Mouse (Mus musculus) lung, embryonic 14.5 days (tissue): ENCODE results near the gene Phf21a. TPM values are rescaled to one million over a fixed set of nuclear protein-coding genes. Genes with fewer than 3 reads are reported as not detected.
A peak's percentile ranks its signal among the peaks of the same experiment; 100 is the strongest.

ENCODE experiments used
- ATAC-seq: fragments of 200-750 bp; cut with Nextera tagmentation; 2 replicates; pipeline ENCODE4 v1.8.0; 2017; ENCODE audit warnings: mild to moderate bottlenecking, moderate TSS enrichment, moderate library complexity; ENCODE audit not compliant: insufficient read depth
- DNase-seq: peaks from one replicate; pipeline ENCODE4 v3.0.0-alpha.2; 2015
- H3K27ac ChIP-seq: fragments of 300-500 bp; sonication (generic); 2 replicates; pipeline ENCODE4 v1.5.1; 2014; ENCODE audit warnings: low read depth, mild to moderate bottlenecking, moderate library complexity
- H3K27me3 ChIP-seq: fragments of 300-500 bp; sonication (generic); 2 replicates; pipeline ENCODE4 v1.6.1; 2014; ENCODE audit warnings: low read length, control low read depth; ENCODE audit not compliant: insufficient read depth
- H3K36me3 ChIP-seq: fragments of 300-500 bp; sonication (generic); 2 replicates; pipeline ENCODE4 v1.6.1; 2014; ENCODE audit warnings: control low read depth; ENCODE audit not compliant: insufficient read depth
- H3K4me1 ChIP-seq: fragments of 300-500 bp; sonication (generic); 2 replicates; pipeline ENCODE4 v1.6.1; 2014; ENCODE audit warnings: antibody characterized with exemption, control low read depth; ENCODE audit not compliant: insufficient read depth
- H3K4me2 ChIP-seq: fragments of 300-500 bp; sonication (generic); 2 replicates; pipeline ENCODE4 v1.6.1; 2014; ENCODE audit warnings: mild to moderate bottlenecking
- H3K4me3 ChIP-seq: fragments of 300-500 bp; sonication (generic); 2 replicates; pipeline ENCODE4 v1.5.1; 2014; ENCODE audit warnings: low read depth, low read length
- H3K9ac ChIP-seq: fragments of 300-500 bp; sonication (generic); 2 replicates; pipeline ENCODE4 v1.6.1; 2014
- H3K9me3 ChIP-seq: fragments of 300-500 bp; sonication (generic); 2 replicates; pipeline ENCODE4 v1.6.1; 2016; ENCODE audit warnings: low read depth, low read length, control low read depth
- CTCF ChIP-seq: IDR thresholded peaks from 2 replicates; pipeline ENCODE4 v1.5.1; 2016; ENCODE audit warnings: antibody characterized with exemption, low read depth
- WGBS: fragments of 180-500 bp; shearing (Covaris S2); extraction: QIAGEN DNeasy Blood & Tissue Kit; methylation state at CpG from one replicate; pipeline ENCODE4 v1.1.7; 2014; 5-methylcytosine and 5-hydroxymethylcytosine counted together
- polyA plus RNA-seq: library from polyadenylated mRNA; unstranded; fragments of >200 nt; fragmentation: Nextera tagmentation; extraction: Ambion mirVana; gene quantifications from 2 replicates; pipeline ENCODE4 v1.2.1, GENCODE M21; 2014

Phf21a gene
- polyA plus RNA-seq, 1 experiment from 2014 or later: 26.1 TPM

GRCm38 (mm10) chr2:92253777-92254176 is 160.9 kb downstream of the Phf21a start:
- no peaks in the 10 kb centered on the region for H3K4me1 ChIP-seq
- ATAC-seq: no peak
- no peak for DNase-seq
- no peak overlapping the region for H3K4me2 ChIP-seq
- H3K4me3 ChIP-seq: no peak overlapping the region
- H3K27me3 ChIP-seq: no peaks in the 10 kb centered on the region
- no peak overlapping the region for H3K9ac ChIP-seq
- WGBS: 73% methylated on average over 5 of the region's 5 CpGs
- TF ChIP-seq CTCF: no peak
- H3K27ac ChIP-seq: no peak overlapping the region
- no peaks in the 10 kb centered on the region for H3K9me3 ChIP-seq
- peaks cover 16% of the 10 kb centered on the region; the same call in 1 of the 2 replicates for H3K36me3 ChIP-seq

- 43% methylated on average over 7 of the region's 7 CpGs for WGBS
- no peak overlapping the region for H3K9ac ChIP-seq
- H3K4me2 ChIP-seq: no peak overlapping the region
- no peaks in the 10 kb centered on the region for H3K9me3 ChIP-seq
- H3K27ac ChIP-seq: no peak overlapping the region
- no peak for ATAC-seq
- H3K4me1 ChIP-seq: no peaks in the 10 kb centered on the region
- TF ChIP-seq CTCF: no peak
- H3K36me3 ChIP-seq: peaks cover 16% of the 10 kb centered on the region; the same call in 1 of the 2 replicates
- no peak overlapping the region for H3K4me3 ChIP-seq
- no peak for DNase-seq
- no peaks in the 10 kb centered on the region for H3K27me3 ChIP-seq
Observed at GRCm38 (mm10) chr2:92256141-92256540, 163.2 kb downstream of the Phf21a start.

DNA sequence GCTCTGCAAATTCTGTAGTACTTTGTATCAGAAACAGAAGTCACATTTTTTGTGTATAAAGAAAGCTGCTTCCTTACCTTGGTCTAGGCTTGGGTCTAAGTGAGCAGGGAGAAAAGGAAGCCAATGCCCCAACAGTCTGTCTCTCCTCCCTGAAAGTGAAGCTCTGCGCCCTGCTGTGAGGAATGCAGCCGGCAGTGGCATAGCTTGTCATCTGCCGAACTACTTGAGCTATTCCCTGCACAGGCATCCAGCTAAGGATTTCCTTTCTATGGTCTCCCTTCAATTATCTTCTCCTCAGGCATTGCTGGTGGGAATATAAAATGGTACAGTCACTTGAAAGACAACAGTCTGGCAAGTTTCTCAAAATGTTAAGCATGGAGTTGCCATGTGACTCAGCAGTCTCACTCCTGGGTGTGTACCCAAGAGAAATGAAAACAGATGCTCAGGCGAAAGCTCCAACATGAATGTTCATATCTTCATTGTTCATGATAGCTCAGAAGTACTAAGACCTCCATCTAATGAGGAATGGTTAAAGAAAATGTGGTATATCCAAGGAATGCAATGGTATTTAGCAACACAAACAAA is 164.5 kb downstream of the Phf21a start:
- no peak for TF ChIP-seq CTCF
- Histone ChIP-seq H3K9me3 (no peaks in the 10 kb centered on the region), H3K4me2 (no peak overlapping the region), H3K27ac (no peak overlapping the region), H3K4me1 (no peaks in the 10 kb centered on the region), H3K4me3 (no peak overlapping the region), H3K9ac (no peak overlapping the region), H3K27me3 (no peaks in the 10 kb centered on the region), H3K36me3 (peaks cover 16% of the 10 kb centered on the region; the same call in 1 of the 2 replicates)
- 64% methylated on average over 4 of the region's 4 CpGs for WGBS
- DNase-seq: no peak
- no peak for ATAC-seq

DNA sequence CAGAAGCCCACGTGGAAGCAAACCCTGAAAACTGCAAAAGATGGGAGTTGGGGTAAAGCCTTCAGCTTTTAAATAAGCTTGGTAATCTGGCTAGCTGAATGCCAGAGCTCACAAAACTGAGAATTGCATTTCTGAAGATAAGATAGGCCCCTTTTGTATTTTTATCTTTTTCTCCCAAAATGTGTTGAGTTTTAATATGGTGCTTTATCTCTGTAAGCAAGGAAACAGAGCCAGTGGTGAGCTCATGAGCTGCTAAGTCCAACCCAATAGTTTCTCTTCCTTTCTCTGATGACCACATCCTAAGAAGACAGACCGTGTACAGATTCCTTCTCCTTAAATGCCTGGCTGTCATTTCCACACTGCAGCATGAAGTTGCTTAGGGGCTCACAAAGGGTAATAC is 167.0 kb downstream of the Phf21a start:
- no peaks in the 10 kb centered on the region for H3K27me3 ChIP-seq
- TF ChIP-seq CTCF: no peak
- WGBS: 65% methylated on average over 2 of the region's 2 CpGs

DNA sequence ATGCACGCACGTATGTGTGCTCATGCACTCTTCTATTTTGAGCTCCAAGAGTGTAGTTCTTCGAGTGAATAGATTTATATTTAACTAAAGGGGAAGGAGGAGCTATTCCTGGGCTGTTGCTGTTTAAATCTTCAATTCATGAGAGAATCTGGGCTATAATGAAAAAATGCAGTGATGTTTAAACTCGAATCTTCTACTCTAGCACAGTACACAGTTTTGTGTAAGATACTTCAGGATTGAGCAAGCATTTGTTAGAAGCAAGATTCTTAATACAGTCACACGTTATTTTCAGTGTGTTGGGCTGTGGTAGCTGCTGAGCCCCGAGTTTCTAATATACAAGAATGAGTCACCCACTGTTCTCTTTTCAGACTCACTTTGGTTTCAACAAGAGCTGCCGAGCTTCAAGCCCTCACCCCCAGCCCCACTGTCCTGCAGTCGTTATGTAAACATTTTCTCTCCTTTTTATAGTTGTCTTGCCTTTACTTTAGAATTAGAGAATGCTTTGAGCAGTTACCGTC is 173.2 kb downstream of the Phf21a start:
- H3K27ac ChIP-seq: no peak overlapping the region
- H3K36me3 ChIP-seq: no peaks in the 10 kb centered on the region; the same call in 1 of the 2 replicates
- no peak overlapping the region for H3K9ac ChIP-seq
- H3K4me2 ChIP-seq: no peak overlapping the region
- H3K9me3 ChIP-seq: no peaks in the 10 kb centered on the region
- DNase-seq (no peak), ATAC-seq (no peak)
- H3K4me3 ChIP-seq: no peak overlapping the region
- H3K4me1 ChIP-seq: no peaks in the 10 kb centered on the region
- no peaks in the 10 kb centered on the region for H3K27me3 ChIP-seq
- TF ChIP-seq CTCF: no peak
- 59% methylated on average over 9 of the region's 9 CpGs for WGBS

More for the DNA sequence above, 167.0 kb downstream of the Phf21a start:
- H3K4me2 ChIP-seq: no peak overlapping the region
- no peaks in the 10 kb centered on the region for H3K9me3 ChIP-seq
- no peak overlapping the region for H3K27ac ChIP-seq
- no peak for DNase-seq
- no peak for ATAC-seq
- H3K4me1 ChIP-seq: no peaks in the 10 kb centered on the region
- no peak overlapping the region for H3K4me3 ChIP-seq
- H3K36me3 ChIP-seq: peaks cover 16% of the 10 kb centered on the region; the same call in 1 of the 2 replicates
- H3K9ac ChIP-seq: no peak overlapping the region

DNA sequence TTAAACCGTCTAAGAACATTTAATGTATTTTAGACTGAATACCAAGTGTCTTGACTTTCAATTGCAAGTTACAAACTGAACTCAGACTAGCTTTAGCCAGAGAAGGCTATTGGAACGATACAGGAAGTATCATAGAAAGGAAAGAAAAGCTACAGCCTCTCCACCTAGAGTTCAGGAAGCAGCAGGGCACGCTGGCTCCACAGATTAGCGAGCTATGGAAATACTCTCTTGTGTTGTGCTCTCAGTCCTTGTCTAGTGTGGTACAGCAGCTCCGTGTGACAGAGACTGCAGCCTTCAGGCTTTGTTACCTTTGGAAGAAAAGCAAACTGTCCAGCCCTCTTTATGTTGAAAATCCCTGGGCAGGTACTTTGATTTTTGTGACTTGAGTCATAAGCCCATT is 176.3 kb downstream of the Phf21a start:
- Histone ChIP-seq H3K9ac (no peak overlapping the region), H3K36me3 (no peaks in the 10 kb centered on the region; the same call in 1 of the 2 replicates), H3K4me1 (no peaks in the 10 kb centered on the region), H3K9me3 (no peaks in the 10 kb centered on the region), H3K27me3 (no peaks in the 10 kb centered on the region), H3K4me2 (no peak overlapping the region), H3K27ac (no peak overlapping the region), H3K4me3 (no peak overlapping the region)
- TF ChIP-seq CTCF: no peak
- DNase-seq (no peak), ATAC-seq (no peak)
- WGBS: 82% methylated on average over 5 of the region's 5 CpGs

DNA sequence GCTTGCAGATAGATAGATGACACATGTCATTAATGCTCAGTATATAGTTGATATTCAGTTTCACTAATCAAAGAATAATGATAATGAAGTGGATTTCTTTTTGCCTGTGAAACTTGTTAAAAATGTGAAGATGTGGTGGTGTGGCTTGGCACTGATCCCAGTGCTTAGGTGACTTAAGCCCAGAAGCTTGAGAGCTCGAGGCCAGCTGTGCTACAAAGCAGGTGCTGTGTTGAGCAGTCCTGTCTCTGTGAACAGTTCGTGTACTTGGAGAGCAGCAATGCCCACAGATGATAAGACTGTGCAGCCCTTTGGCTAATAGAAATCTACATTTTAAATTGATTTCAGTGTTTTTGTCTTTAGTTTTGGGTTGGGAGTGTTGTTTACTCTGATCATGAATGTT is 179.6 kb downstream of the Phf21a start:
- DNase-seq (peak; percentile 21), ATAC-seq (no peak)
- Histone ChIP-seq H3K4me1 (no peaks in the 10 kb centered on the region), H3K4me2 (no peak overlapping the region), H3K27me3 (no peaks in the 10 kb centered on the region), H3K36me3 (no peaks in the 10 kb centered on the region; the same call in 1 of the 2 replicates), H3K27ac (no peak overlapping the region), H3K9me3 (no peaks in the 10 kb centered on the region), H3K4me3 (no peak overlapping the region), H3K9ac (no peak overlapping the region)
- WGBS: 44% methylated on average over 2 of the region's 2 CpGs
- no peak for TF ChIP-seq CTCF
